Mouse (Mus musculus): ENCODE measurements around the gene Ephx4.
A peak's percentile ranks its signal among the peaks of the same experiment; 100 is the strongest.

The Ephx4 gene

DNA sequence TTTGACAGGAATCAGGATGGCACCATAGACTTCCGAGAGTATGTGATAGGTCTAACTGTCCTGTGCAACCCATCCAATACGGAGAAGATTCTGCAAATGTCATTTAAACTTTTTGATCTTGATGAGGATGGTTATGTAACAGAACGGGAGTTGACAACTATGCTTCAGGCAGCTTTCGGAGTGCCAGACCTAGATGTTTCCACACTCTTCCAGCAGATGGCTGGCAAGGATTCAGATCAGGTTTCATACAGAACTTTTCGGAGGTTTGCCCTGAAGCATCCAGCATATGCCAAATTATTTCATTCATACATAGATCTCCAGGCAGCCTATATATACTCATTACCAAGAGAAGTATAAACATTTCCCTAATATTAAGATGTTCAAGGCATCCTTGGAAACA is 31.5 kb downstream of the Ephx4 start:
- DNase-seq (ENCODE audit: low spot score): no peak

DNA sequence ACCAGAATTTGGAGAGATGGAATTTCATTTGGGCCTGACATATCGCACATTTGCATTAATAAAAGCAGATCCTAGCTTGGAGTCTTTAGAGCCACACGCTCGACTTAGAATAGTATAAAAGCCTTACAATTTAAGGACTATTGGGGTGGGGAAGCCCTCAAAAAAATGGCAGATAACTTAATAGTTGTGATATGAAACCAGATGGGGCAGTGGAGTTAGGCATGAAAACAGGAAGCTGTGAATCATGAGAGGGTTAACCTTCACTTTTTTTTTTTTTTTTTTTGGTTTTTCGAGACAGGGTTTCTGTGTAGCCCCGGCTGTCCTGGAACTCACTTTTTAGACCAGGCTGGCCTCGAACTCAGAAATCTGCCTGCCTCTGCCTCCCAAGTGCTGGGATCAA is 33.6 kb downstream of the Ephx4 start:
- DNase-seq (ENCODE audit: low spot score): no peak

DNA sequence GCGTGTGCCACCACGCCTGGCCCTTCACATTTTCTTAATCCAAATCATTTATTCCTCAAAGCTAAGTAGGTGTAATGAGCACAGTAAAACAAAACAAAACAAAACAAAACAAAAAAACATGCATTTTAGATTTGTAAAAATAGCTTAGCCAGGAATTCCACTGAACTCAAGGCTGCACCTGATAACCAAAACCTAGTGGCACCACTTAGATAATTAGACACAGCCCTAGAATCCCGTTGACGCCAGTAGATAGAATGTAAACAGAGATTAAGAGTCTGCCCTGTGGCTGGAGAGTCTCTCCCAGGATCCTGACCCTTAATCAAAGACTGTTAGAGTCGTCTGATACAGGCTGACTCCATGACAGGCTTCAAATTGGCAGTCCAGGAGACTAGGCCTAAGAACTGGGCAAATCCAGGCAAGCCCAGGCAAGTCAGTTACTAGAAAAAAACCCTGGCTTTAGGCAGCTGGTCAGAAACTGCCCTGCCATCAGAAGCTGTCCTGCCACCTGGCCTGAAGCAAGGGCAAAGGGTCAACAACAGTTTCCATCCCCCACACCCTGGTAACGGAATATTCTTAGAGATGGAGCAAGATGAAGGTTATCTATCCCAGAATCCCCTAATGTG is 34.2 kb downstream of the Ephx4 start:
- no peak for DNase-seq (ENCODE audit: low spot score)

DNA sequence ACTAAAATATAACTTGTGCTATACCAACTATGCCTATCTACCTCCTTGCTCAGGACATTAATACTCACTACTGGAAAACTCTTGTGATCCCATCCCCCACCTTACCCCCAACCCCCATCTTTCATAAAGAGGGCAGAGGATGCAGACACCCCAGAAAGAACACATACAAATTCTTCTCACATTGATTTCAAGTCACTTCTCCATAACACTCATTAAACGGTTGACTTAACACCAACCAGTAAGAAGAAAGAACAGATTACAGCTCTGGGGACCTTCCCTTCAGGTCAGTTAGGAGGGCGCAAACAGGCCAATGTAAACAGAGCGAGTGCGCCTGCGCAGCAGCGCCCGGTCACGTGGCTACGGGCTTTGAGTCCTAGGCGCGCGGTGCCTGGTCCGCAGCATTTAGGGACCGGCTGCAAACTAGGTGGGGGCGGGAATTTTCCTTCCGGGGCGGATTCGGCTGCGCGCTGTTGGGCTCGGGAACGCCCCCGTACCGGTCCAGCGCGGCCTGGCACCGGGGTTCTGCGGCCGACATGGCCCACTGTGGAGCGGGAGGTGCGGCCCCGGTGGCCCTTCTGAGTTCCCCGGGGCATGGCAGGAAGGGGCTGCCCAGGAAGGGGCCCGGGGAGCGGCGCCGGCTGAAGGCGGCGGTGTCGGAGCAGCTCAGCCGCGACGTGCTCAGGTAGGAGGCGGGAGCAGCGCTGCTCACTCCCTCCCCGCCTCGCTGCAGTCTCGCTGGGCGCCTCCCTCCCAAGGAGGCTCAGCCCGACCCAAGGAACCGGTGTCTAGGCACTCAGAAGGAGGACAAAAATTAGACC is 35.1 kb downstream of the Ephx4 start, which contains the start of gene Btbd8:
Gene Btbd8 (plus strand): TSS at position 534 of the 818 bp plus-strand sequence.
- peak; percentile 97 for DNase-seq (ENCODE audit: low spot score)

DNA sequence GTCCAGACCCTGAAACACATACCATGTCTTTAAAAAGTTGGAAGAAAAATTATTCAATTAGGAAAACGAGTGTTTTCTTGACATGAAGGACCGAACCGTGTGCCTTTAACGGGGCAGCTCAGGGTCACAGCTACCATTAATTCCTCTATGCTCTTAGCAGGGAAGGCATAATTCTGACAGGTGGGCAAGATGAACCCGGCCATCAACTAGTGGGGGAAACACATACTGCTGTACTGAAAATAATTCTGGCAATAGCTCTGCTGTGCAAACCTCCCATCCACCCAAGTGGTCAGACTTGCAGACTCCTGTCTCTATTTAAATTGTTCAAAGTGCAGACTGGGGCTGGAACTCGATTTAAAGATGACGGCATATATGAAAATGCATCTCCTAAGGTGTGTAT is 35.8 kb downstream of the Ephx4 start:
- no peak for DNase-seq (ENCODE audit: low spot score)

DNA sequence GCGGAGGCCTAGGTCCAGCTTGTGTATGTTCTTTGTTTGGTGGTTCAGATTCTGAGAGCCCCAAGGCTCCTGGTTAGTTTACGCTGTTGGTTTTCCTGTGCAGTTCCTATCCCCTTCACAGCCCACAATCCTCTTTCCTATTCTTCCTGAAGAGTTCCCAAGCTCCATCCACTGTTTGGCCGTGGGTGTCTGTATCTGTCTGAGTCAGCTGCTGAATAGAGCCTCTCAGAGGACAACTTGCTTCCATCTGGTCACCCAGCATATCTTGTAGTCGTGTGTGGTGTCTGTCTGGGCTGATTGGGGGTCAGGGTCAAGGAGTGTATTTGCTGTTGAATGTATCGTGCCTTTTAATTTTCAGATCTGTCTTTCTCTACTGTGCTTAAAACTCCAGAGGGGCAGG is 39.3 kb downstream of the Ephx4 start:
- DNase-seq (ENCODE audit: low spot score): no peak

DNA sequence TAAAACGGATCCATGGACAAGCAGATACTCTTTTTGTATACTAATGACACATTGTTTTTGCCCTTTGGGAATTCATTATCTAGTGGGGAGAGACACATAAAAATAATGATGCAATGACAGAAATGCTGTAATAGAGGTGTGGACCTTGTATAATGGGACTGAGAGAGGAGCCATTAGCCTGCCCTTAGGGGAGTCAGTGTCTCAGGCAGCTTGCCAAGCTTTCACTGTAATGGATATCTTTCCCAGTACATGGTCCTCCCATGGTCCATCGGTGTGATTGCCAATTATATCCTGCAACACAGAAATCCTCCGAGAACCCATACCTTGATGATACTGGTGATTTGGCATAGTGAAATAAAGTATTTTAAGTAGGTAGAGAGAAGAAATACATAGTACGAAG is 41.7 kb downstream of the Ephx4 start:
- DNase-seq (ENCODE audit: low spot score): no peak

DNA sequence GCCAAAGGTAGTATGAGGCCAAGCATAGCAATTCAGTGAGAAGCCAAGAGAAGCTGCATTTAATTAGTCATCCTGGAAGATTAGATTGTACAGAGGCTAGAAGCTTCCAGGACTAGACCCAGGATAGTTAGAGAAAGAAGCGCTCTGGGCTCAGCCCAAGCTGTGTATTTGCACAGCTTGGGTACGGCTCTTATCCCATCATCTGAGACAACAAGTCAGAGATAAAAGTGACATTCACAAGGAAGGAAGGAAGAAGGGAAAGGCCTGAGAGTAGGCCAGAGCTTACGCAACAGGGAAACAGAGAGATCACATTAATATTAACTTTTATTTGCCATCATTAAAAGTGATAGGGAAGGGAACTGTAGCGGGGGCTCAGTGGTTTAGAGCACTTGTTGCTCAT is 45.4 kb downstream of the Ephx4 start:
- DNase-seq (ENCODE audit: low spot score): no peak

DNA sequence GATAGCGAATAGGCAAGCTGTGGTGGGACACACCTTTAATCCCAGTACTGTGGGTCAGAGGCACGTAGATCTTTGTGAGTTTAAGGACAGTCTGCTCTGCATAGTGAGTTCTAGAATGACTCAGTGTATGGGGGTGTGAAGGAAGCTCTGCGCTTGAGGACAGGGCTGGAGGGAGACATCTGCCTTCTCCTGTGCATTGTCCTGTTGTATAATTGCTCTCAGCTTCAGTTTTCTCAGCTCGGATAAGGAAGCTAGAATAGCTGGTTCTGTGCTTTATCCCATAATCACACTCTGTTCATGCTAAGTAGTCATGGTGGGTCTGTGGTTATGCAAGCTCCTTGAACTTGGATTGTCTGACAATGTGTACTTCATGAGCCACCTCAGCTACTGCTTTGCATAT is 46.2 kb downstream of the Ephx4 start:
- no peak for DNase-seq (ENCODE audit: low spot score)

DNA sequence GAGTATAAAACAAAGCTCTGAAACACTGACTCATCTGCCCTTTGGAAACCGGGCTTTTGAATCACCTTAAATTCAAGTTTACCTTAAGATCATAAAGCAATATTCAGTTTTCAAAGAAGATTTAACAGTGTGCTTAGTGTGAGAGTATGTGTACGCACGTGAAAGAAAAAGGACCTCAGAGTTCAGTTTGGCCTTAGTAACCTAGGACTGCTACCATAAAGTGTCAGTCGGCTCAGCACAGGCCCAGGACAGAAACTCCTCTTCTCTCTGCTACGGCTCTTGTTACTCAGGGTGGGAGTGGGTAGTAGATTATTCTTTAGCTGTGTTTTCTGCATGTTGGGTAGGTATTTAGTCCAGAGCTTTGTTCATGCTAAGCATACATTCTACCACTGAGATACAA is 47.1 kb downstream of the Ephx4 start:
- DNase-seq (ENCODE audit: low spot score): no peak

DNA sequence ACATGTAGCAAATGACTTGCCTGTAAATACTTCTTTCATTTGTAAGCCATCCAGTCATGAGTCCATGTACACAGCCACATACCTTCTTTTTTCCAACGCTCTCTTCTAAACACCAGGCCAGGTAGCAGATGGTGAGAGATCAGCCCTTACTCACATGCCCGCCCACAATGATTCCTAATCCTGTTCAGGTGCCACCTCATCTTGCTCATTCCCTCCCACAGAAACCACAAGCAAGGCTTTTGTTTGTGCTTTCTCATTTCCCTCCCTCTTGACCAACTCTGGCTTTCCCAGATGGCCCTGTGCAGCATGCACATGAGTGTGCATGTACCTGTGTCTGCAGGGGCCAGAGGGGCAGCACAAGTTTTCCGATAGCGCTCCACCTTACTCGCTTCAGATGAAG is 47.8 kb downstream of the Ephx4 start:
- no peak for DNase-seq (ENCODE audit: low spot score)

DNA sequence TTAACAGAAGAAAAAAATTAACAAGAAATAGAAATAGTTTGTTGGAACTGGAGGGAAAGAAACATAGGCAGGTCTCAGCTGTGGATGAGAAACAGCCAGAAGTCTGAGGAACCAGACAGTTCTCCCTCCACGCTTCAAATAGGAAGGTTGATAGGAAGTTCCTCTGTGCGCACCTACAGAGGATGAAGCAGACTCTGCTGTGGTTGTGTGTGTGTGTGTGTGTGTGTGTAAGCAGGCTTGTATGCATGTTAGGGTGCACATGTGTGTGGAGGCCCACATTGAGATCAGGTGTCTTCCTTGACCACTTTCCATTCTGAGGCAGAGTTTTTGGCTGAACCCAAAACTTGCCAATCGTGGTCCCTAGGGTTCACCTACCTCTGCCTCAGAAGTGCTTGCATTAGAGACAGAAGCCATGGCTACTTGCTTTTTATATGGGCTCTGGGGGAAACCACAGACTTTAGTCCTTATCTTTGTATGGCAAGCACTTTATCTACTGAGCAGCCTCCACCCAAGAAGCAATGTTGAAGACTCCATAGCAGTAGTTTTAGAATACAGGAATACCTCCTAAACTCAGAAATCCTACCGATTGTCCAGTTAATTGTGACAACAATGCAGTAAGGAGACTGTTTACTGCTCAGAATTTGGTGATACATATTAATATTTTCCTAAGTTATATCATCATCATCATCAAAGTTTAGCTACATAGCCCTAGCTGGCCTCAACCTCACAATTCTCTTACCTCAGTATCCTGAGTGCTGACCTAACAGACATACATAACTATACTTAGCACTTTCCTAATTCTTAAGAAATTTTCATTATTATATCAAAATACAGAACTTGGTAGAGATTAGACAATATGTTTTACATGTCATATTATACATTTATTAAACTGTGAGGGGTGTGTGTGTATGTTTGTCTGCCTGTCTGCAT is 59.9 kb downstream of the Ephx4 start:
- DNase-seq (ENCODE audit: low spot score): no peak

DNA sequence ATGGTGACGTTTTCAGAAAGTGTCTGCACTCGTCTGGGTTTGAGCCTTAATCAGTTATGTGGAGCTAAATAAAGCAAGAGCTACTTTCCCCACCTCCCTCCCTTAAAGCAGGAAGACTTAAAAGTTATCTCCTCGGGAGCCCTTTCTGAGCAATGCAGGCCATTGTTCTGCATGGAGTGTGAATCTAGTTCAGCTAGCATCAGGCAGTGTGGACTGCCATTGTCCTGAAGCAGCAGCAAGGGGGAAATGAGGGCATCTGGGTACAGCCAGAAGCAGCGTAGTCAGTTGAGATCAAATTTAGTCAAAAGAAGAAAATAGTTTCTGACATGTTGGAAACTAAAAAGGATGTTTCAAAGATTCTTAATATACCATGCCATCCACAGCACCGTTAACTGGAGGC is 64.0 kb downstream of the Ephx4 start:
- no peak for DNase-seq (ENCODE audit: low spot score)

DNA sequence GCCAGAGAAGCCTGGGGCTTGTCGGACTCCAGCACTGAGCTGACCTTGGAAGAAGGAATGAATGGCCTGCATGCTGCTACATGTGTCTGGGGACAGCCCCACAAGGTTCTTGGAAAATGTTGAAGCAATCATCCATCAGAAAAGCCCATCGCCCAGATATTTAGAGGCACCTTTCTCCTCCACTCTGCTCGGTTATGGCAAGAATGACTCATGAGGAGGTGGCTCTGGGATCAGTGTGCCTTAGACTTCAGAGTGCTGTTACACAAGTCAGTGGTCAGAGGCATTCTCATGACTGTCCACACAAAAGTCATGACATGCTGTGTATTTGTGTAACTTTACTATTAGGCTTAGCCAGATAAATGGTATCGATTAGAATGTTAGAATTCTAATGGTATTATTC is 64.6 kb downstream of the Ephx4 start:
- no peak for DNase-seq (ENCODE audit: low spot score)

DNA sequence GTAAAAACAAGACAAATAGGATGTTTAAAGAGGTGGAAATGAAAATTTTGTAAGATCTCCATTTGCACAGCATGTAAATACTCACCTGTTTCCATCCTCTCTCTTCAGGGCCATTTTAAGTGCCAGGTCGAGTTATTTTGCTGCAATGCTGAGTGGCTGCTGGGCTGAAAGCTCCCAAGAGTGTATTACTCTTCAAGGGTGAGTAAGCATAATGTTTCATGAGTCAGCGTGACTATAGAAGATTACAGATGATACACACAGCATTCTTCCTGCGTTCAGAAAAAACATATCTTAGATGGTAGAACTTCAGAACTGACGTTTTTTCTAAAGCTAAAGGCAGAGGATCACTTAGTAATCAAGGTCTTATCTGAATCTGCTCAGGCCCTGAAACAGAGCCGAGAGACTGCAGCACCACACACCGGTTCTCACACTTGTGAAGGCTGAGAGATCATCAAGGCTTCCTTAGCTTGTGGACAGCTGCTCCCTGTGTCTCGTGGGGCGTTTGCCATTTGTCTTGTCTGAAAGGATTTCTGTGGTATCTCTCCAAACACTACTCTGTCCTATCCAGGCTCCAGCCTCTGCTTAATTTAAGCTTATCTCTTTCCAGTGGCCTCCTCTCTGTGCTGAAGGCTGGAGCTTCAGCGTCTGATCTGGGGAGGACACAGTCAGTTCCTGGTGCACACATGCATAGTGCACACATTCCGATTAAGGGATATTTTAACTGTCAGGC is 68.2 kb downstream of the Ephx4 start:
- DNase-seq (ENCODE audit: low spot score): no peak
